Comparison of ENCODE assay signal across 9 mouse cellular contexts in genomic region chr4:47881560-47881959, GRCm38 (mm10).
A peak's percentile ranks its signal among the peaks of the same experiment; 100 is the strongest.
DNase-seq lines count a peak whose midpoint lies in the region.
"Had no signal": no experiment of that assay in that cellular context is flagged by ENCODE, and none has a peak within 500 bp of the region (broad histone marks: within the 10 kb centered on the region; RNA-seq: fewer than 3 reads in every experiment).

No protein-coding gene starts in this region.

- DNase-seq in retina, embryonic 14.5 days (ENCODE audit: low spot score): peak; percentile 5
- DNase-seq in retina, postnatal 1 day: no peak
- peak; percentile 48 to 61 for DNase-seq in cerebellum, postnatal 36 days
- DNase-seq in layer of hippocampus, postnatal 25 days (ENCODE audit: extremely low spot score in 1 of 2, low spot score in 1 of 2): peak; percentile 27 to 28
- DNase-seq in embryo, embryonic 11 days: no peak
- DNase-seq in T-cell, adult 2 months (ENCODE audit: low spot score): no peak
- no peak for DNase-seq in embryo, embryonic 10 days (ENCODE audit: low spot score)
- DNase-seq: gastrocnemius, postnatal 25 days; heart, postnatal 4 days had no signal

Comparison
In these comparisons a context has a peak if more than half of its experiments do, and no peak if none do; other contexts are left out.
1. DNase-seq: peak in retina, embryonic 14.5 days (single experiment), cerebellum, postnatal 36 days (2 of 2) and layer of hippocampus, postnatal 25 days (2 of 2); none in retina, postnatal 1 day (single experiment), embryo, embryonic 11 days (single experiment), T-cell, adult 2 months (single experiment) and embryo, embryonic 10 days (single experiment).